Mouse (Mus musculus): ENCODE data around the gene Kif22. TPM values are rescaled to one million over a fixed set of nuclear protein-coding genes. Genes with fewer than 3 reads are reported as not detected.

Kif22 gene
- polyA plus RNA-seq, 1 experiment from 2014 or later: 180 TPM

- H3K9me3 ChIP-seq (ENCODE audit: low read depth, low read length): no peaks in the 10 kb centered on the region
- peak within 1 kb of the TSS; percentile 99 for H3K4me2 ChIP-seq
- no peaks in the 10 kb centered on the region for H3K27me3 ChIP-seq (ENCODE audit: insufficient read depth, low read length)
- peak within 1 kb of the TSS; percentile 99 for H3K27ac ChIP-seq (ENCODE audit: low read depth)
- peak within 1 kb of the TSS; percentile 97 for H3K4me3 ChIP-seq (ENCODE audit: low read depth, low read length)
- peaks cover 22% of the 10 kb centered on the region for H3K4me1 ChIP-seq (ENCODE audit: insufficient read depth)
- ATAC-seq (ENCODE audit: insufficient read depth) (peak; percentile 89), DNase-seq (peak; percentile 100)
- TF ChIP-seq CTCF (IDR thresholded peaks at IDR 0.05; ENCODE audit: low read depth): no peak
- WGBS: under 1% methylated on average over 60 of the region's 63 CpGs
- peaks cover 73% of the 10 kb centered on the region for H3K36me3 ChIP-seq (ENCODE audit: insufficient read depth)
- peak within 1 kb of the TSS; percentile 97 for H3K9ac ChIP-seq
Observed at GRCm38 (mm10) chr7:127026984-127027726, 15.1 kb downstream of the Kif22 start, which contains the start of gene Maz. Gene Maz (minus strand): TSS chr7:127027037.

GRCm38 (mm10) chr7:127026616-127026983 is 15.7 kb downstream of the Kif22 start:
- H3K27ac ChIP-seq (ENCODE audit: low read depth): peak overlapping the region; percentile 99
- H3K4me1 ChIP-seq (ENCODE audit: insufficient read depth): peaks cover 22% of the 10 kb centered on the region
- 0% methylated on average over 23 of the region's 48 CpGs for WGBS
- no peaks in the 10 kb centered on the region for H3K9me3 ChIP-seq (ENCODE audit: low read depth, low read length)
- peak overlapping the region; percentile 99 for H3K4me2 ChIP-seq
- ATAC-seq (ENCODE audit: insufficient read depth): no peak
- peak overlapping the region; percentile 97 for H3K9ac ChIP-seq
- H3K36me3 ChIP-seq (ENCODE audit: insufficient read depth): peaks cover 73% of the 10 kb centered on the region
- no peaks in the 10 kb centered on the region for H3K27me3 ChIP-seq (ENCODE audit: insufficient read depth, low read length)
- peak overlapping the region; percentile 97 for H3K4me3 ChIP-seq (ENCODE audit: low read depth, low read length)
- TF ChIP-seq CTCF (IDR thresholded peaks at IDR 0.05; ENCODE audit: low read depth): no peak
- DNase-seq: no peak

- WGBS: under 1% methylated on average over 29 of the region's 48 CpGs
- Histone ChIP-seq H3K27me3 (ENCODE audit: insufficient read depth, low read length) (no peaks in the 10 kb centered on the region), H3K36me3 (ENCODE audit: insufficient read depth) (peaks cover 69% of the 10 kb centered on the region), H3K4me2 (peak overlapping the region; percentile 99), H3K4me1 (ENCODE audit: insufficient read depth) (peaks cover 22% of the 10 kb centered on the region), H3K27ac (ENCODE audit: low read depth) (peak overlapping the region; percentile 99), H3K9me3 (ENCODE audit: low read depth, low read length) (no peaks in the 10 kb centered on the region), H3K9ac (peak overlapping the region; percentile 97), H3K4me3 (ENCODE audit: low read depth, low read length) (peak overlapping the region; percentile 97)
- ATAC-seq (ENCODE audit: insufficient read depth): peak; percentile 21
- no peak for TF ChIP-seq CTCF (IDR thresholded peaks at IDR 0.05; ENCODE audit: low read depth)
- DNase-seq: peak; percentile 74
Observed at GRCm38 (mm10) chr7:127026161-127026600, 16.1 kb downstream of the Kif22 start.

- Histone ChIP-seq H3K9ac (peak overlapping the region; percentile 97), H3K27me3 (ENCODE audit: insufficient read depth, low read length) (no peaks in the 10 kb centered on the region), H3K4me1 (ENCODE audit: insufficient read depth) (peaks cover 22% of the 10 kb centered on the region), H3K4me2 (peak overlapping the region; percentile 99), H3K27ac (ENCODE audit: low read depth) (peak overlapping the region; percentile 99), H3K9me3 (ENCODE audit: low read depth, low read length) (no peaks in the 10 kb centered on the region), H3K36me3 (ENCODE audit: insufficient read depth) (peaks cover 64% of the 10 kb centered on the region), H3K4me3 (ENCODE audit: low read depth, low read length) (peak overlapping the region; percentile 97)
- no peak for ATAC-seq (ENCODE audit: insufficient read depth)
- WGBS: under 1% methylated on average over 65 of the region's 65 CpGs
- peak; percentile 54 for DNase-seq
- TF ChIP-seq CTCF (IDR thresholded peaks at IDR 0.05; ENCODE audit: low read depth): no peak
Observed at GRCm38 (mm10) chr7:127025556-127026160, 16.6 kb downstream of the Kif22 start.

- H3K36me3 ChIP-seq (ENCODE audit: insufficient read depth): peaks cover 57% of the 10 kb centered on the region
Observed at GRCm38 (mm10) chr7:127024755-127025555, 17.3 kb downstream of the Kif22 start.

GRCm38 (mm10) chr7:127023896-127024690 is 18.2 kb downstream of the Kif22 start:
- Histone ChIP-seq H3K4me2 (peak overlapping the region; percentile 99), H3K36me3 (ENCODE audit: insufficient read depth) (peaks cover 53% of the 10 kb centered on the region), H3K9me3 (ENCODE audit: low read depth, low read length) (no peaks in the 10 kb centered on the region), H3K27ac (ENCODE audit: low read depth) (peak overlapping the region; percentile 99), H3K4me1 (ENCODE audit: insufficient read depth) (peaks cover 22% of the 10 kb centered on the region), H3K4me3 (ENCODE audit: low read depth, low read length) (peak overlapping the region; percentile 97), H3K9ac (peak overlapping the region; percentile 97), H3K27me3 (ENCODE audit: insufficient read depth, low read length) (no peaks in the 10 kb centered on the region)
- DNase-seq (no peak), ATAC-seq (ENCODE audit: insufficient read depth) (no peak)
- no peak for TF ChIP-seq CTCF (IDR thresholded peaks at IDR 0.05; ENCODE audit: low read depth)
- WGBS: 15% methylated on average over 19 of the region's 19 CpGs

More at GRCm38 (mm10) chr7:127024755-127025555, 17.3 kb downstream of the Kif22 start:
- 0% methylated on average over 30 of the region's 30 CpGs for WGBS
- no peaks in the 10 kb centered on the region for H3K27me3 ChIP-seq (ENCODE audit: insufficient read depth, low read length)
- H3K4me2 ChIP-seq: peak overlapping the region; percentile 99
- H3K4me3 ChIP-seq (ENCODE audit: low read depth, low read length): peak overlapping the region; percentile 97
- DNase-seq (peak; percentile 86), ATAC-seq (ENCODE audit: insufficient read depth) (peak; percentile 26)
- H3K9ac ChIP-seq: peak overlapping the region; percentile 97
- TF ChIP-seq CTCF (IDR thresholded peaks at IDR 0.05; ENCODE audit: low read depth): peak; percentile 78
- H3K4me1 ChIP-seq (ENCODE audit: insufficient read depth): peaks cover 22% of the 10 kb centered on the region
- H3K9me3 ChIP-seq (ENCODE audit: low read depth, low read length): no peaks in the 10 kb centered on the region
- H3K27ac ChIP-seq (ENCODE audit: low read depth): peak overlapping the region; percentile 99

All from lung, embryonic 14.5 days (tissue).